Mouse (Mus musculus): Measurements from ENCODE around the gene Znrf2.

DNA sequence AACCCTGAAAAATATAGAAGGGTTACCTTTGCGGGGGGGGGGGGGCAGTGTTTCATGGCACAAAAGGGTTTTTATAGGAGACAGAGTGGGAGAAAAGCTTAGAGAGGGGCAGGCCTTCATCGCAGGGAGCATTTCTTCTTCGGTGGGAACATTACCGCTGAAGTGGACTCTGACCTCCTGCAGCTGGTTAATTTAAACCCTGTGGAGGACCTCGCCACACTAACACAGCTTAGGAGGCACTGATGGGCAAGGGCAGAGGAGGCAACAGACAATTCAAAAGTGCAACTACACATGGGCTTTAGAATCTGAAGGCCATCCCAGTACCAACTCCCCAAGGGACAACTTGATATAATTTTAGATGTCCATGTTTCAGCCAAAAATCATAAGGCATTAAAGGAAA, 20.7 kb upstream of the Znrf2 start:
- TF ChIP-seq GATA1 (IDR thresholded peaks at IDR 0.05; ENCODE audit: borderline replicate concordance, low read length) (no peak), FLI1 (IDR thresholded peaks at IDR 0.05; ENCODE audit: low read length) (no peak)
